Mouse (Mus musculus) spleen, adult 18-20 months (tissue): ENCODE data around the gene Plekha6.

Source experiments
- DNase-seq, 2 experiments: peaks; one replicate each; pipeline ENCODE4 v3.0.0; 2022; ENCODE audit warnings: mixed read lengths in 2 of 2

Gene Plekha6

GRCm38 (mm10) chr1:133182706-133183095 is 18.7 kb downstream of the Plekha6 start:
- DNase-seq = no peak

- DNase-seq = no peak
These were observed 19.3 kb downstream of the Plekha6 start for GRCm38 (mm10) chr1:133183141-133183925.

- DNase-seq = no peak
These were observed 24.1 kb downstream of the Plekha6 start for GRCm38 (mm10) chr1:133187948-133188680.

- DNase-seq = no peak
These were observed 24.7 kb downstream of the Plekha6 start for GRCm38 (mm10) chr1:133188719-133189118.

GRCm38 (mm10) chr1:133189471-133189870 is 25.5 kb downstream of the Plekha6 start:
- no peak for DNase-seq

- DNase-seq = no peak
These were observed 26.5 kb downstream of the Plekha6 start for GRCm38 (mm10) chr1:133190550-133190949.

GRCm38 (mm10) chr1:133196181-133196580 is 32.2 kb downstream of the Plekha6 start:
- no peak for DNase-seq

- DNase-seq = no peak
These were observed 33.3 kb downstream of the Plekha6 start for GRCm38 (mm10) chr1:133197266-133197665.

- DNase-seq = no peak
These were observed 35.7 kb downstream of the Plekha6 start for GRCm38 (mm10) chr1:133199706-133200105.

GRCm38 (mm10) chr1:133201499-133201898 is 37.5 kb downstream of the Plekha6 start:
- no peak for DNase-seq

- DNase-seq = no peak
These were observed 39.7 kb downstream of the Plekha6 start for GRCm38 (mm10) chr1:133203701-133204100.

- DNase-seq = no peak
These were observed 40.4 kb downstream of the Plekha6 start for GRCm38 (mm10) chr1:133204341-133204849.

- DNase-seq = no peak
These were observed 41.0 kb downstream of the Plekha6 start for GRCm38 (mm10) chr1:133204985-133205384.

- no peak for DNase-seq
These were observed 44.2 kb downstream of the Plekha6 start for GRCm38 (mm10) chr1:133208086-133208815.

GRCm38 (mm10) chr1:133209036-133209435 is 45.0 kb downstream of the Plekha6 start:
- no peak for DNase-seq

- DNase-seq = no peak
These were observed 45.5 kb downstream of the Plekha6 start for GRCm38 (mm10) chr1:133209482-133209881.

- no peak for DNase-seq
These were observed 46.0 kb downstream of the Plekha6 start for GRCm38 (mm10) chr1:133209901-133210516.

GRCm38 (mm10) chr1:133210766-133211165 is 46.8 kb downstream of the Plekha6 start:
- DNase-seq = no peak

GRCm38 (mm10) chr1:133212273-133212672 is 48.3 kb downstream of the Plekha6 start:
- no peak for DNase-seq

- DNase-seq = no peak
These were observed 49.1 kb downstream of the Plekha6 start for GRCm38 (mm10) chr1:133213098-133213497.

- DNase-seq = no peak
These were observed 49.9 kb downstream of the Plekha6 start for GRCm38 (mm10) chr1:133213901-133214300.

- DNase-seq = no peak
These were observed 50.8 kb downstream of the Plekha6 start for GRCm38 (mm10) chr1:133214672-133215359.
